Mouse (Mus musculus): ENCODE measurements around the gene Atrnl1. TPM values are rescaled to one million over a fixed set of nuclear protein-coding genes. Genes with fewer than 3 reads are reported as not detected.
"Not testable (repeated sequence)": the region's sequence is repeated elsewhere in the genome, so short reads cannot be mapped to it uniquely, and the experiment has no call there.

Atrnl1 gene
- polyA plus RNA-seq, 1 experiment from 2014 or later, result 0.60 TPM

- Histone ChIP-seq H3K4me3 (ENCODE audit: low read depth, low read length) (no peak overlapping the region), H3K27ac (ENCODE audit: low read length) (no peak overlapping the region), H3K4me2 (ENCODE audit: low read depth, low read length) (no peak overlapping the region), H3K9me3 (replicated peaks; ENCODE audit: control insufficient read depth, low read length) (no peaks in the 10 kb centered on the region), H3K4me1 (ENCODE audit: control insufficient read depth, low read depth, low read length) (no peaks in the 10 kb centered on the region; the same call in 1 of the 2 replicates), H3K9ac (ENCODE audit: low read depth, low read length) (no peak overlapping the region), H3K36me3 (ENCODE audit: control insufficient read depth, insufficient read depth) (no peaks in the 10 kb centered on the region), H3K27me3 (ENCODE audit: control insufficient read depth, insufficient read depth, low read depth, low read length) (no peaks in the 10 kb centered on the region)
- WGBS (ENCODE audit: insufficient replicate concordance), result 80% methylated on average over 11 of the region's 11 CpGs
- ATAC-seq (ENCODE audit: low read depth), result no peak
Observed at GRCm38 (mm10) chr19:57655491-57655890, 44.7 kb downstream of the Atrnl1 start.

- Histone ChIP-seq H3K36me3 (ENCODE audit: control insufficient read depth, insufficient read depth) (no peaks in the 10 kb centered on the region), H3K4me2 (ENCODE audit: low read depth, low read length) (no peak overlapping the region), H3K4me1 (ENCODE audit: control insufficient read depth, low read depth, low read length) (no peaks in the 10 kb centered on the region; the same call in 1 of the 2 replicates), H3K4me3 (ENCODE audit: low read depth, low read length) (no peak overlapping the region), H3K9me3 (replicated peaks; ENCODE audit: control insufficient read depth, low read length) (no peaks in the 10 kb centered on the region), H3K27ac (ENCODE audit: low read length) (no peak overlapping the region), H3K27me3 (ENCODE audit: control insufficient read depth, insufficient read depth, low read depth, low read length) (no peaks in the 10 kb centered on the region), H3K9ac (ENCODE audit: low read depth, low read length) (no peak overlapping the region)
- no peak for ATAC-seq (ENCODE audit: low read depth)
- WGBS (ENCODE audit: insufficient replicate concordance), result 71% methylated on average over 12 of the region's 12 CpGs
Observed at GRCm38 (mm10) chr19:57657426-57658087, 46.7 kb downstream of the Atrnl1 start.

- Histone ChIP-seq H3K4me3 (ENCODE audit: low read depth, low read length) (no peak overlapping the region), H3K27me3 (ENCODE audit: control insufficient read depth, insufficient read depth, low read depth, low read length) (no peaks in the 10 kb centered on the region), H3K9ac (ENCODE audit: low read depth, low read length) (no peak overlapping the region), H3K4me2 (ENCODE audit: low read depth, low read length) (no peak overlapping the region), H3K36me3 (ENCODE audit: control insufficient read depth, insufficient read depth) (no peaks in the 10 kb centered on the region), H3K4me1 (ENCODE audit: control insufficient read depth, low read depth, low read length) (no peaks in the 10 kb centered on the region; the same call in 1 of the 2 replicates), H3K9me3 (replicated peaks; ENCODE audit: control insufficient read depth, low read length) (no peaks in the 10 kb centered on the region), H3K27ac (ENCODE audit: low read length) (no peak overlapping the region)
- ATAC-seq (ENCODE audit: low read depth), result peak; percentile 32
- WGBS (ENCODE audit: insufficient replicate concordance), result 38% methylated on average over 8 of the region's 8 CpGs
Observed at GRCm38 (mm10) chr19:57658111-57659091, 47.6 kb downstream of the Atrnl1 start.

- Histone ChIP-seq H3K4me2 (ENCODE audit: low read depth, low read length) (no peak overlapping the region), H3K27me3 (ENCODE audit: control insufficient read depth, insufficient read depth, low read depth, low read length) (no peaks in the 10 kb centered on the region), H3K27ac (ENCODE audit: low read length) (no peak overlapping the region), H3K4me3 (ENCODE audit: low read depth, low read length) (no peak overlapping the region), H3K9me3 (replicated peaks; ENCODE audit: control insufficient read depth, low read length) (no peaks in the 10 kb centered on the region), H3K36me3 (ENCODE audit: control insufficient read depth, insufficient read depth) (no peaks in the 10 kb centered on the region), H3K9ac (ENCODE audit: low read depth, low read length) (no peak overlapping the region), H3K4me1 (ENCODE audit: control insufficient read depth, low read depth, low read length) (no peaks in the 10 kb centered on the region)
- WGBS (ENCODE audit: insufficient replicate concordance), result 79% methylated on average over 9 of the region's 9 CpGs
- no peak for ATAC-seq (ENCODE audit: low read depth)
Observed at GRCm38 (mm10) chr19:57667011-57667410, 56.2 kb downstream of the Atrnl1 start.

GRCm38 (mm10) chr19:57667946-57668345 is 57.1 kb downstream of the Atrnl1 start:
- H3K9ac ChIP-seq (ENCODE audit: low read depth, low read length), result no peak overlapping the region
- H3K27me3 ChIP-seq (ENCODE audit: control insufficient read depth, insufficient read depth, low read depth, low read length), result no peaks in the 10 kb centered on the region
- H3K9me3 ChIP-seq (replicated peaks; ENCODE audit: control insufficient read depth, low read length), result no peaks in the 10 kb centered on the region
- ATAC-seq (ENCODE audit: low read depth), result no peak
- H3K4me2 ChIP-seq (ENCODE audit: low read depth, low read length), result no peak overlapping the region
- H3K27ac ChIP-seq (ENCODE audit: low read length), result no peak overlapping the region
- no peaks in the 10 kb centered on the region for H3K36me3 ChIP-seq (ENCODE audit: control insufficient read depth, insufficient read depth)
- WGBS (ENCODE audit: insufficient replicate concordance), result 79% methylated on average over 10 of the region's 10 CpGs
- no peak overlapping the region for H3K4me3 ChIP-seq (ENCODE audit: low read depth, low read length)
- H3K4me1 ChIP-seq (ENCODE audit: control insufficient read depth, low read depth, low read length), result no peaks in the 10 kb centered on the region

- Histone ChIP-seq H3K4me2 (ENCODE audit: low read depth, low read length) (no peak overlapping the region), H3K9ac (ENCODE audit: low read depth, low read length) (no peak overlapping the region), H3K4me1 (ENCODE audit: control insufficient read depth, low read depth, low read length) (no peaks in the 10 kb centered on the region), H3K27ac (ENCODE audit: low read length) (no peak overlapping the region), H3K4me3 (ENCODE audit: low read depth, low read length) (no peak overlapping the region), H3K27me3 (ENCODE audit: control insufficient read depth, insufficient read depth, low read depth, low read length) (no peaks in the 10 kb centered on the region), H3K36me3 (ENCODE audit: control insufficient read depth, insufficient read depth) (no peaks in the 10 kb centered on the region), H3K9me3 (replicated peaks; ENCODE audit: control insufficient read depth, low read length) (no peaks in the 10 kb centered on the region)
- 83% methylated on average over 3 of the region's 3 CpGs for WGBS (ENCODE audit: insufficient replicate concordance)
- no peak for ATAC-seq (ENCODE audit: low read depth)
Observed at GRCm38 (mm10) chr19:57679455-57679854, 68.6 kb downstream of the Atrnl1 start.

GRCm38 (mm10) chr19:57686596-57686995 is 75.8 kb downstream of the Atrnl1 start:
- Histone ChIP-seq H3K4me3 (ENCODE audit: low read depth, low read length) (no peak overlapping the region), H3K27me3 (ENCODE audit: control insufficient read depth, insufficient read depth, low read depth, low read length) (no peaks in the 10 kb centered on the region), H3K27ac (ENCODE audit: low read length) (no peak overlapping the region), H3K9me3 (replicated peaks; ENCODE audit: control insufficient read depth, low read length) (no peaks in the 10 kb centered on the region), H3K4me1 (ENCODE audit: control insufficient read depth, low read depth, low read length) (no peaks in the 10 kb centered on the region), H3K36me3 (ENCODE audit: control insufficient read depth, insufficient read depth) (no peaks in the 10 kb centered on the region), H3K4me2 (ENCODE audit: low read depth, low read length) (no peak overlapping the region), H3K9ac (ENCODE audit: low read depth, low read length) (no peak overlapping the region)
- WGBS (ENCODE audit: insufficient replicate concordance), result 81% methylated on average over 20 of the region's 20 CpGs
- ATAC-seq (ENCODE audit: low read depth), result no peak

GRCm38 (mm10) chr19:57692566-57692965 is 81.7 kb downstream of the Atrnl1 start:
- ATAC-seq (ENCODE audit: low read depth), result no peak
- WGBS (ENCODE audit: insufficient replicate concordance), result 74% methylated on average over 3 of the region's 3 CpGs
- Histone ChIP-seq H3K4me1 (ENCODE audit: control insufficient read depth, low read depth, low read length) (no peaks in the 10 kb centered on the region), H3K9ac (ENCODE audit: low read depth, low read length) (no peak overlapping the region), H3K4me3 (ENCODE audit: low read depth, low read length) (no peak overlapping the region), H3K27ac (ENCODE audit: low read length) (no peak overlapping the region), H3K9me3 (replicated peaks; ENCODE audit: control insufficient read depth, low read length) (no peaks in the 10 kb centered on the region), H3K36me3 (ENCODE audit: control insufficient read depth, insufficient read depth) (no peaks in the 10 kb centered on the region), H3K27me3 (ENCODE audit: control insufficient read depth, insufficient read depth, low read depth, low read length) (no peaks in the 10 kb centered on the region), H3K4me2 (ENCODE audit: low read depth, low read length) (no peak overlapping the region)

- H3K27me3 ChIP-seq (ENCODE audit: control insufficient read depth, insufficient read depth, low read depth, low read length); H3K4me3 ChIP-seq (ENCODE audit: low read depth, low read length); H3K9me3 ChIP-seq (replicated peaks; ENCODE audit: control insufficient read depth, low read length); H3K4me2 ChIP-seq (ENCODE audit: low read depth, low read length); ATAC-seq (ENCODE audit: low read depth); H3K36me3 ChIP-seq (ENCODE audit: control insufficient read depth, insufficient read depth); H3K9ac ChIP-seq (ENCODE audit: low read depth, low read length); H3K4me1 ChIP-seq (ENCODE audit: control insufficient read depth, low read depth, low read length); H3K27ac ChIP-seq (ENCODE audit: low read length): not testable (repeated sequence)
- 74% methylated on average over 5 of the region's 5 CpGs for WGBS (ENCODE audit: insufficient replicate concordance)
Observed at GRCm38 (mm10) chr19:57696781-57697180, 85.9 kb downstream of the Atrnl1 start.

All from liver, embryonic 16.5 days (tissue).